Mouse (Mus musculus) myocyte (in vitro differentiated cells): ENCODE measurements at regions not wholly inside any gene's neighbourhood (a gene's known extent, or its start where the extent isn't known, plus 50 kb on each side); places are given as distances from the start of the nearest gene placed in this dataset.

Source experiments
- CEBPB ChIP-seq: IDR thresholded peaks from 2 replicates; pipeline ENCODE4 v1.6.1; 2011; ENCODE audit warnings: mild to moderate bottlenecking, moderate library complexity; ENCODE audit not compliant: poor library complexity, insufficient read depth, severe bottlenecking
- E2F4 ChIP-seq: IDR thresholded peaks from one replicate; pipeline ENCODE4 v1.6.1; 2011; ENCODE audit warnings: mild to moderate bottlenecking, control low read depth, moderate library complexity; ENCODE audit not compliant: insufficient read depth
- MAX ChIP-seq: IDR thresholded peaks from one replicate; pipeline ENCODE4 v1.6.1; 2011; ENCODE audit warnings: low read depth, mild to moderate bottlenecking, control low read depth
- POLR2A ChIP-seq: IDR thresholded peaks from one replicate; pipeline ENCODE4 v1.6.1; 2011; ENCODE audit warnings: low read depth, mild to moderate bottlenecking, control low read depth, moderate library complexity; ENCODE audit not compliant: insufficient read length
- POLR2AphosphoS2 ChIP-seq: IDR thresholded peaks from one replicate; pipeline ENCODE4 v1.6.1; 2011; ENCODE audit warnings: low read depth, control low read depth; ENCODE audit not compliant: insufficient read length
- SRF ChIP-seq: IDR thresholded peaks from one replicate; pipeline ENCODE4 v1.6.1; 2011; ENCODE audit warnings: low read depth; ENCODE audit not compliant: control insufficient read depth, insufficient read length
- USF1 ChIP-seq: IDR thresholded peaks from one replicate; pipeline ENCODE4 v1.6.1; 2011; ENCODE audit warnings: low read depth, mild to moderate bottlenecking, control low read depth, moderate library complexity

- TF ChIP-seq E2F4 (no peak), POLR2A (no peak), MAX (no peak), USF1 (no peak), POLR2AphosphoS2 (no peak), SRF (no peak), CEBPB (no peak)
Measured at GRCm38 (mm10) chr14:114946321-114946720, 145.7 kb upstream of the Gpc5 start.
